Mouse (Mus musculus) yolk sac, embryonic 10.5 days (tissue): ENCODE measurements around the gene Krt26.

Experiments
- DNase-seq: peaks from one replicate; pipeline ENCODE4 v3.0.0-alpha.2; 2017; ENCODE audit warnings: low spot score

Krt26 gene

DNA sequence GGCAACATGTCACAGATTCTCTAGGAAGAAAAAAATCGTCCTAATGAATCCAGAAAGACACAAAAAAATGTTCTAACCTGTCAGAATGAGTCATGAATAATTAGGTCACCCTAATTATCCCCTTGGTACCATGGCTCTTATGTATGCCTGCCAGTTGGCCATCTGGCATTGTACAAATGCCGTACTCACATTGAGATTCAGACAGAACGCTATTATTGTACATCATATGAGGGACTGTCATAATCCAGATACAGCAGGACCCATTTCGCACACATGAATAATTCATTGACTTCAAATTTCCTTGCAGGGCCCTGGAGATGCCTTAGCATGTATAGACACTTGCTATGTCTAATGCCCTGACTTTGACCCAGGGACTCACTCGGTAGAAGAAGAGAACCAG is 53.8 kb downstream of the Krt26 start:
- no peak for DNase-seq

DNA sequence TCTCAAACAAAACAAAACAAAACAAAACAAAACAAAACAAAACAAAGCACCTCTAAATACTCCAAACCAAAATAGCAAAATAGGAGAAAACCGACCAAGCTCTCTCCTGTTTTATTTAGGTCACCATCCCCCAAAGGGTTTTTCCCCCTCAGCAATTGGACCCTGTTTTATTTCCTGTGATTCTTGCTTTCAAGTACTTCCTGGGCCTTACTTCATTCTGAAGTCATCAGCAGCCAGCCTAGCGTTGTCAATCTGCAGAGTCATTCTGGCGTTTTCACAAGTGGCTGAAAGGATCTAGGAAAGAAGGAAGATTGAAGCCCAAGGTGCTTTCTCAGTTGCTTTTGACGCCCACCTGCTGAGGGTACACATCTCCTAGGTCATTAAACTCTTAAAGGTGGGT is 54.4 kb downstream of the Krt26 start:
- DNase-seq, result no peak

DNA sequence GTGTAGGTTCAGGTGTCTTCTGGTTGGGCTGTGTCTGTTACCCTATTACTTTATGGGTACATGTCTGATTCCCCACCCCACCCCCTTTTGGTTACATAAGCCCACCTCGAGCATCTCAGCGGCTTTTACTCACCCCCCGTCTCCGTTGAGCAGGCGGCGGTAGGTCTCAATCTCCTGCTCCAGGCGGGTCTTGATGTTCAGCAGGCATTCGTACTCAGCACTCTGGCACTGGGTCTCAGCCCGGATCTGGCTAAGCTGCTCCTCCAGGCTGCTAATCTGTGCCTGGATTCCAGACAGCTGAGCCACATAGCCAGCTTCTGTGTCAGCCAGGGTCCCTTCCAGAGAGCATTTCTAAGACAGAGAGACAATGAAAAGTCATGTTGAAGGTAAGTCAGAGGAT is 56.6 kb downstream of the Krt26 start:
- DNase-seq, result no peak

DNA sequence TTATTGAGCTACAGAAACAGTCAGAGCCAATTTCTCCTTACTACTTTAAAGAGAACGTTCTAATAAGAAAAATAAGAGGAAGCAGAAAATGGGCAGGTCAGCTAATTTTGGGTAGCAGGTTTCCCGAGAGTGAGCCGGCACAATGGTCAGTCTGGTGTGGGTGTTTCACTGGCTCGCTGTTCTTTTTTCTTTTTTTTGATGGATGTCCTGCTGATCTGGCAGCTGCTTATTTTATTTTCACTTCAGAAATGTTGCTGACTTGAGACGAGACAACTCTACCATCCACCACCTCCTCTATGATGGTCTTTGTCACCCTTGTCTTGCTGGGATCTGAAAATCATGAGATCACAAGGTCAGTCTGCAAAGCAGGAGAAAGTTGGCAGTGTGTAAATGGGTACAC is 57.8 kb downstream of the Krt26 start:
- no peak for DNase-seq
